Mouse (Mus musculus) MEL (cell line): ENCODE results near the gene Hc. TPM values are rescaled to one million over a fixed set of nuclear protein-coding genes. Genes with fewer than 3 reads are reported as not detected.

Experiments
- DNase-seq: peaks from one replicate; pipeline ENCODE4 v3.0.0; 2011; ENCODE audit warnings: low read depth, low spot score
- H3K27ac ChIP-seq: 2 replicates; pipeline ENCODE4 v1.5.1; 2012; ENCODE audit warnings: low read depth, mild to moderate bottlenecking, control low read depth, low read length, moderate library complexity; ENCODE audit not compliant: control insufficient read depth
- H3K27me3 ChIP-seq, 2 experiments: fragments of 150-350 bp in 1 of 2; sonication (generic) in 1 of 2; 2 replicates each; pipeline ENCODE4 v1.6.1; 2012; ENCODE audit warnings: low read length in 2 of 2, mild to moderate bottlenecking in 2 of 2, improper control_type of control experiment in 1 of 2, moderate library complexity in 1 of 2; ENCODE audit not compliant: insufficient read depth in 2 of 2, control insufficient read depth in 1 of 2
- H3K36me3 ChIP-seq, 2 experiments: 2 replicates each; pipeline ENCODE4 v1.6.1; 2012 to 2014; ENCODE audit warnings: low read length in 2 of 2, improper control_type of control experiment in 1 of 2, inconsistent platforms in 1 of 2, mild to moderate bottlenecking in 1 of 2; ENCODE audit not compliant: insufficient read depth in 2 of 2, control insufficient read depth in 1 of 2
- H3K4me1 ChIP-seq, 2 experiments: fragments of 150-350 bp in 1 of 2; sonication (generic) in 1 of 2; 2 replicates each; pipeline ENCODE4 v1.6.1; 2012; ENCODE audit warnings: low read length in 2 of 2, improper control_type of control experiment in 1 of 2, mild to moderate bottlenecking in 1 of 2; ENCODE audit not compliant: insufficient read depth in 2 of 2, control insufficient read depth in 1 of 2
- H3K4me3 ChIP-seq, 2 experiments: fragments of 150-350 bp in 1 of 2; sonication (generic) in 1 of 2; 2 replicates each; pipeline ENCODE4 v1.5.1; 2012; ENCODE audit warnings: low read depth in 2 of 2, low read length in 2 of 2, mild to moderate bottlenecking in 2 of 2, moderate library complexity in 2 of 2, control low read depth in 1 of 2, improper control_type of control experiment in 1 of 2; ENCODE audit not compliant: control insufficient read depth in 1 of 2, insufficient read depth in 1 of 2
- H3K79me2 ChIP-seq: 2 replicates; pipeline ENCODE4 v1.6.1; 2012; ENCODE audit warnings: mild to moderate bottlenecking, low read length, moderate library complexity; ENCODE audit not compliant: control insufficient read depth, poor library complexity, insufficient read depth
- H3K9ac ChIP-seq: 2 replicates; pipeline ENCODE4 v1.6.1; 2012; ENCODE audit warnings: low read depth, mild to moderate bottlenecking, control low read depth, low read length, moderate library complexity; ENCODE audit not compliant: control insufficient read depth, poor library complexity, severe bottlenecking
- H3K9me3 ChIP-seq: fragments of 150-350 bp; sonication (generic); replicated peaks from 2 replicates; pipeline ENCODE4 v1.6.1; 2012; ENCODE audit warnings: mild to moderate bottlenecking, low read length, improper control_type of control experiment, moderate library complexity; ENCODE audit not compliant: insufficient read depth
- CHD1 ChIP-seq: IDR thresholded peaks from 2 replicates; pipeline ENCODE4 v1.6.1; 2012; ENCODE audit warnings: low read depth, mild to moderate bottlenecking, inconsistent platforms, low read length, improper control_type of control experiment
- CTCF ChIP-seq, 3 experiments: IDR thresholded peaks in 2 of 3; conservative IDR thresholded peaks in 1 of 3; 2 replicates each; pipeline ENCODE4 v1.5.1; 2011 to 2012; ENCODE audit warnings: low read length in 3 of 3, low read depth in 2 of 3, mild to moderate bottlenecking in 2 of 3, improper control_type of control experiment in 1 of 3, inconsistent platforms in 1 of 3, mixed read lengths in 1 of 3, moderate library complexity in 1 of 3; ENCODE audit not compliant: control insufficient read depth in 1 of 3, insufficient read depth in 1 of 3, poor library complexity in 1 of 3, severe bottlenecking in 1 of 3
- E2F4 ChIP-seq: IDR thresholded peaks from 2 replicates; pipeline ENCODE4 v1.6.1; 2011; ENCODE audit warnings: low read depth, low read length, improper control_type of control experiment, borderline replicate concordance
- ELF1 ChIP-seq: IDR thresholded peaks from 2 replicates; pipeline ENCODE4 v1.6.1; 2014; ENCODE audit warnings: low read depth, mild to moderate bottlenecking, inconsistent platforms, low read length, improper control_type of control experiment, moderate library complexity
- ETS1 ChIP-seq: IDR thresholded peaks from 2 replicates; pipeline ENCODE4 v1.6.1; 2012; ENCODE audit warnings: low read depth, mild to moderate bottlenecking, inconsistent platforms, low read length, improper control_type of control experiment, moderate library complexity
- GABPA ChIP-seq: IDR thresholded peaks from 2 replicates; pipeline ENCODE4 v1.6.1; 2012; ENCODE audit warnings: low read depth, mild to moderate bottlenecking, inconsistent platforms, low read length, improper control_type of control experiment, moderate library complexity
- GATA1 ChIP-seq: IDR thresholded peaks from 2 replicates; pipeline ENCODE4 v1.6.1; 2011; ENCODE audit warnings: low read depth, low read length, improper control_type of control experiment
- HCFC1 ChIP-seq: IDR thresholded peaks from 2 replicates; pipeline ENCODE4 v1.6.1; 2012; ENCODE audit warnings: low read depth, mild to moderate bottlenecking, inconsistent platforms, low read length, improper control_type of control experiment, moderate library complexity
- JUND ChIP-seq: IDR thresholded peaks from 2 replicates; pipeline ENCODE4 v1.6.1; 2011; ENCODE audit warnings: low read depth, mild to moderate bottlenecking, improper control_type of control experiment, low read length
- KAT2A ChIP-seq: conservative IDR thresholded peaks from 2 replicates; pipeline ENCODE4 v1.6.1; 2012; ENCODE audit warnings: low read depth, low read length, improper control_type of control experiment, inconsistent platforms
- MAX ChIP-seq: IDR thresholded peaks from 2 replicates; pipeline ENCODE4 v1.6.1; 2011; ENCODE audit warnings: low read length, improper control_type of control experiment
- MAZ ChIP-seq: IDR thresholded peaks from 2 replicates; pipeline ENCODE4 v1.6.1; 2012; ENCODE audit warnings: low read depth, mild to moderate bottlenecking, inconsistent platforms, low read length, improper control_type of control experiment
- MEF2A ChIP-seq: IDR thresholded peaks from 2 replicates; pipeline ENCODE4 v1.6.1; 2014; ENCODE audit warnings: low read depth, mild to moderate bottlenecking, inconsistent platforms, low read length, improper control_type of control experiment; ENCODE audit not compliant: poor library complexity, insufficient replicate concordance, severe bottlenecking; ENCODE audit errors: extremely low read depth
- MXI1 ChIP-seq: IDR thresholded peaks from 2 replicates; pipeline ENCODE4 v1.6.1; 2011; ENCODE audit warnings: mild to moderate bottlenecking, low read depth, low read length, improper control_type of control experiment
- NRF1 ChIP-seq: IDR thresholded peaks from 2 replicates; pipeline ENCODE4 v1.6.1; 2014; ENCODE audit warnings: low read depth, mild to moderate bottlenecking, inconsistent platforms, low read length, improper control_type of control experiment, moderate library complexity; ENCODE audit not compliant: poor library complexity, insufficient read depth, severe bottlenecking
- POLR2A ChIP-seq, 2 experiments: IDR thresholded peaks; 2 replicates each; pipeline ENCODE4 v1.6.1; 2011 to 2012; ENCODE audit warnings: low read length in 2 of 2, mild to moderate bottlenecking in 2 of 2, control low read depth in 1 of 2, improper control_type of control experiment in 1 of 2, low read depth in 1 of 2, moderate library complexity in 1 of 2; ENCODE audit not compliant: control insufficient read depth in 1 of 2, insufficient read depth in 1 of 2, poor library complexity in 1 of 2
- RCOR1 ChIP-seq: IDR thresholded peaks from 2 replicates; pipeline ENCODE4 v1.6.1; 2012; ENCODE audit warnings: low read depth, mild to moderate bottlenecking, inconsistent platforms, low read length, improper control_type of control experiment
- TAL1 ChIP-seq: IDR thresholded peaks from 2 replicates; pipeline ENCODE4 v1.6.1; 2012; ENCODE audit warnings: mild to moderate bottlenecking, inconsistent platforms, low read length, moderate library complexity, mixed read lengths
- TBP ChIP-seq: IDR thresholded peaks from 2 replicates; pipeline ENCODE4 v1.8.0; 2011; ENCODE audit warnings: low read depth, low read length, improper control_type of control experiment
- UBTF ChIP-seq: IDR thresholded peaks from 2 replicates; pipeline ENCODE4 v1.6.1; 2012; ENCODE audit warnings: low read depth, mild to moderate bottlenecking, inconsistent platforms, low read length, improper control_type of control experiment, moderate library complexity, borderline replicate concordance; ENCODE audit not compliant: insufficient read depth
- USF1 ChIP-seq: IDR thresholded peaks from 2 replicates; pipeline ENCODE4 v1.6.1; 2014; ENCODE audit warnings: low read depth, mild to moderate bottlenecking, inconsistent platforms, low read length, improper control_type of control experiment, moderate library complexity
- USF2 ChIP-seq, 2 experiments: IDR thresholded peaks; 2 replicates each; pipeline ENCODE4 v1.6.1; 2011 to 2012; ENCODE audit warnings: improper control_type of control experiment in 2 of 2, low read length in 2 of 2, borderline replicate concordance in 1 of 2, inconsistent platforms in 1 of 2, low read depth in 1 of 2, mild to moderate bottlenecking in 1 of 2; ENCODE audit not compliant: insufficient read depth in 1 of 2
- ZKSCAN1 ChIP-seq: IDR thresholded peaks from 2 replicates; pipeline ENCODE4 v1.6.1; 2012; ENCODE audit warnings: low read depth, mild to moderate bottlenecking, inconsistent platforms, low read length, improper control_type of control experiment, moderate library complexity
- ZMIZ1 ChIP-seq: IDR thresholded peaks from 2 replicates; pipeline ENCODE4 v1.6.1; 2012; ENCODE audit warnings: low read depth, mild to moderate bottlenecking, inconsistent platforms, low read length, improper control_type of control experiment, moderate library complexity
- ZNF384 ChIP-seq: IDR thresholded peaks from 2 replicates; pipeline ENCODE4 v1.6.1; 2012; ENCODE audit warnings: low read depth, mild to moderate bottlenecking, inconsistent platforms, low read length, improper control_type of control experiment
- polyA plus RNA-seq, 2 experiments: library from polyadenylated mRNA; stranded (reverse) in 1 of 2; unstranded in 1 of 2; fragments of >175 nt in 1 of 2; fragments of >200 nt in 1 of 2; gene quantifications; 2 replicates each; pipeline versions ENCODE4 v1.2.1 to v1.2.4; 2012; ENCODE audit warnings: low replicate concordance in 2 of 2, low read depth in 1 of 2; ENCODE audit not compliant: insufficient read length in 2 of 2, insufficient read depth in 1 of 2, missing spikeins in 1 of 2
- total RNA-seq: library from RNA; depleted of rRNA; stranded (reverse); fragments of 300-350 nt; gene quantifications from 2 replicates; pipeline ENCODE4 v1.2.3, GENCODE M21; 2012

The Hc gene
- total and polyA plus RNA-seq, 3 experiments = not detected

DNA sequence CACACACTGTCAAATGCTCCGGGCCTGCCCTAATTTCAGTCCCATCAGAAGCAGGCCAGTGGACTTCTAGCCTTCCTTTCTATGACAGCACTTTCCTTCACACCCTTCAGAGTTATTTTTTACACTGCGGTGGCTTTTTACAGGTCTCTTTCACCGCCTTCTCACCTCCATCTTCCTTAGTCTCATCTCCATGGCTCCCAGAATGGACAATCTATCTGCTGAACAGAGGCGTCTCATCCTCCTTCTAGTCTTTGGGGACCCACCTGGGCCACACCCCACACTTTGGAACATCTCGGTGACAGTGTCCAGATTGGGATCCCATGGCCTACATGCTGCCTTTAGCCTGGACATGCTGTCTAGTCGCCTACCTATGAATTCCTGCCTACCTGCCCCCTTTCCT, 100.3 kb downstream of the Hc start:
- H3K36me3 ChIP-seq = peaks cover 0 to 13% of the 10 kb centered on the region in 2 experiments; a peak in 2 of 4 replicates
- no peak overlapping the region for H3K9ac ChIP-seq
- no peaks in the 10 kb centered on the region for H3K79me2 ChIP-seq
- H3K4me1 ChIP-seq = peaks cover 0 to 24% of the 10 kb centered on the region in 2 experiments; a peak in 2 of 4 replicates
- TF ChIP-seq JUND = no peak
- no peak for TF ChIP-seq POLR2A (IDR thresholded peaks at IDR 0.05; ENCODE audit: control insufficient read depth in 1 of 2, insufficient read depth in 1 of 2, low read depth in 1 of 2, low read length in 2 of 2, poor library complexity in 1 of 2)
- no peak for TF ChIP-seq MAZ
- TF ChIP-seq E2F4 = no peak
- no peak for TF ChIP-seq ELF1
- TF ChIP-seq NRF1 = no peak
- no peak for TF ChIP-seq ZMIZ1
- TF ChIP-seq MXI1 = no peak
- no peak for TF ChIP-seq ZNF384
- TF ChIP-seq KAT2A = no peak
- TF ChIP-seq GABPA = no peak
- no peak for TF ChIP-seq TAL1
- no peak for TF ChIP-seq USF2 (IDR thresholded peaks at IDR 0.05; ENCODE audit: borderline replicate concordance in 1 of 2, insufficient read depth in 1 of 2, low read depth in 1 of 2, low read length in 2 of 2)
- no peak for TF ChIP-seq USF1
- TF ChIP-seq MAX = no peak
- no peak for TF ChIP-seq ZKSCAN1
- no peak for TF ChIP-seq GATA1
- no peak for TF ChIP-seq MEF2A
- H3K27me3 ChIP-seq = peaks cover 0 to 2% of the 10 kb centered on the region in 2 experiments; a peak in 3 of 4 replicates
- H3K27ac ChIP-seq = no peak overlapping the region
- DNase-seq = no peak
- no peaks in the 10 kb centered on the region for H3K9me3 ChIP-seq
- no peak overlapping the region for H3K4me3 ChIP-seq

DNA sequence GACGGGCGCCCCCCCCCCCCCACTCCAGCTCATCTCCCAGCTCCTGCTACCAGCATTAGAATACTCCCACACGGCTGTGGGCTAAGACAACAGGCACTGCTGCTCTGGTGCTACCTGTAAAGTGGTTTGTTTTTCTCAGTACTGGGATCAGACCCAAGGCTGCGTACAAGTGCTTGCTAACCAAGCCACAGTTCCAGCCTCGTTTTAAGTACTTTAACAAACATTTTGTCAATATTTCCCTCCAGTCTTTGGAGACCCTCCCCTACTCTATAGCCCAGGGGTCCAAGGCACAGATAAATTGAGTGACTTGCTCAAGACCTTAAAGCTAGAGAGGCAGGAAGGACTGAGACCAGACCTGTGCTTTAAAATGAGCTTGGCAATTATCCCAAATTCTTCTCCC, 100.8 kb downstream of the Hc start:
- H3K27me3 ChIP-seq = peaks cover 0 to 2% of the 10 kb centered on the region in 2 experiments; a peak in 3 of 4 replicates
- TF ChIP-seq CHD1 (no peak), MXI1 (no peak), RCOR1 (no peak), ZMIZ1 (no peak), ETS1 (no peak), MAX (no peak), GATA1 (no peak), UBTF (no peak), TBP (no peak), GABPA (no peak), HCFC1 (no peak), CTCF (IDR thresholded peaks at IDR 0.05 in 2 of 3, conservative IDR thresholded peaks at IDR 0.05 in 1 of 3; ENCODE audit: control insufficient read depth in 1 of 3, insufficient read depth in 1 of 3, low read depth in 2 of 3, low read length in 3 of 3, poor library complexity in 1 of 3, severe bottlenecking in 1 of 3) (no peak), MEF2A (no peak)
- DNase-seq = no peak
- H3K79me2 ChIP-seq = no peaks in the 10 kb centered on the region
- H3K4me1 ChIP-seq = peaks cover 0 to 19% of the 10 kb centered on the region in 2 experiments; a peak in 2 of 4 replicates
- no peak overlapping the region for H3K4me3 ChIP-seq
- H3K27ac ChIP-seq = no peak overlapping the region
- peaks cover 0 to 11% of the 10 kb centered on the region in 2 experiments; a peak in 2 of 4 replicates for H3K36me3 ChIP-seq
- H3K9me3 ChIP-seq = no peaks in the 10 kb centered on the region
- no peak overlapping the region for H3K9ac ChIP-seq
